Mouse (Mus musculus): ENCODE data around the gene Pdpk1. TPM values are rescaled to one million over a fixed set of nuclear protein-coding genes. Genes with fewer than 3 reads are reported as not detected.

Pdpk1 gene
- polyA plus RNA-seq, 1 experiment from 2014 or later: 32.9 TPM

DNA sequence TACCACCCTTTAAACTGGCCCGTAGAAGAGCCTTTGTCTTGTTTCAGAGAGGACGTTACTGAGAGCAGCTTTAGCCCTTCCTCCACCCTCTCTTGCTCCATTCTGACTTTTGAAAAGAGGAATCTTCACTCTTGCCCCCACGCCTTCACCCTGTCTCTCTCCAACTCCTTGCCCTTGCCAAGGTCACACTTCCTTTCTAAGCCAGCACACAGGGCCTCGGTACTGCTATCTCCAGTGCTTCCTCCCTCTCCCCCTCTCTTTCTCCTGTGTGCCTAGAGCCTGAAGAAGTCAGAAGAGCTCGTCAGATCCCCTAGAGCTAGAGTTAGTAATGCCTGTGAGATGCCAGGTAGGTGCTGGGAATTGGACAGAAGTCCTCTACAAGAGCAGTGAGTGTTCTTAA is 20.0 kb upstream of the Pdpk1 start:
- 81% methylated on average over 5 of the region's 5 CpGs for WGBS
- no peaks in the 10 kb centered on the region for H3K9me3 ChIP-seq
- H3K36me3 ChIP-seq: peaks cover 18% of the 10 kb centered on the region
- H3K4me1 ChIP-seq (replicated peaks): peaks cover 23% of the 10 kb centered on the region
- no peak overlapping the region for H3K4me3 ChIP-seq
- H3K27ac ChIP-seq: no peak overlapping the region
- H3K27me3 ChIP-seq (ENCODE audit: insufficient read depth, poor library complexity, severe bottlenecking): no peaks in the 10 kb centered on the region
- DNase-seq (ENCODE audit: low spot score): no peak

GRCm38 (mm10) chr17:24170125-24170524 is 19.4 kb upstream of the Pdpk1 start:
- Histone ChIP-seq H3K9me3 (no peaks in the 10 kb centered on the region), H3K27me3 (ENCODE audit: insufficient read depth, poor library complexity, severe bottlenecking) (no peaks in the 10 kb centered on the region), H3K4me1 (replicated peaks) (peaks cover 23% of the 10 kb centered on the region), H3K36me3 (peaks cover 24% of the 10 kb centered on the region), H3K27ac (peak overlapping the region; percentile 100), H3K4me3 (peak overlapping the region; percentile 96)
- DNase-seq (ENCODE audit: low spot score): no peak
- 65% methylated on average over 3 of the region's 3 CpGs for WGBS

- peaks cover 27% of the 10 kb centered on the region for H3K4me1 ChIP-seq (replicated peaks)
- peak; percentile 96 for DNase-seq (ENCODE audit: low spot score)
- peaks cover 31% of the 10 kb centered on the region for H3K36me3 ChIP-seq
- H3K27ac ChIP-seq: peak within 1 kb of the TSS; percentile 100
- no peaks in the 10 kb centered on the region for H3K9me3 ChIP-seq
- peak within 1 kb of the TSS; percentile 96 for H3K4me3 ChIP-seq
- WGBS: 1% methylated on average over 58 of the region's 58 CpGs
- H3K27me3 ChIP-seq (ENCODE audit: insufficient read depth, poor library complexity, severe bottlenecking): no peaks in the 10 kb centered on the region
Measured at GRCm38 (mm10) chr17:24169317-24170065, 18.8 kb upstream of the Pdpk1 start, which contains the start of gene Atp6v0c. Gene Atp6v0c (minus strand): TSS chr17:24169702.

DNA sequence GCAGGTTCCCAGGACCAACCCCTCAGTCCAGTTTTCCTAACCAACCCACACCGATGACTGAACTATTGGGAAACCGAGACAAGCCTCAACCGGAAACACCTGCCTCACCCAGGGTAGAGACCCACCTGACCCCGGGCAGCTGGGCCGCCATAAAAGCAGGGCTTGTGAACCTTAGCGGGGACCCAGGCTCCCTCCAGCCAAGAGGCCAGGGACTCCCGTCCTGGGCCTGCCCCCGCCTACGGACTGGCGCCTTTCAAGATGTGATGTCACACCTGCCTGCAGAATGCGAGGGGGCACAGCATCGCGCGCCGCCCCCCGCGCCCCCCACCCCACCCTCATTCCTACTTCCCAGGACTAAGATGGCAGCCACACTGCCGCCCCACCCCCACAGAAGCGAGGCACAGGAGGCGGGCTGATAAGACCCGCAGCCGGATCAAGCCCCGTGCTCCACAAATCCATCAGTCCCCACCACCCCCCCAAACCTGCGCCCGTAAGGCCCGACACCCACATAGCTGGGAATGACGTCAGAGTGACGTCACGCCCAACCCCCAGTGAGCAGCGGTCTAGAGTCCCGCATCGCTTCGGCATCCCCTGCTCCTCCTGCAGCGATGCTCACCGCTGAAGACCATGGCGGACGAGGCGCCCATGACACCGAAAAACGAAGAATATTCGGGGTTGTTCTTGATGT is 18.0 kb upstream of the Pdpk1 start:
- WGBS: under 1% methylated on average over 41 of the region's 41 CpGs
- Histone ChIP-seq H3K27me3 (ENCODE audit: insufficient read depth, poor library complexity, severe bottlenecking) (no peaks in the 10 kb centered on the region), H3K36me3 (peaks cover 33% of the 10 kb centered on the region)

GRCm38 (mm10) chr17:24167891-24168505 is 17.3 kb upstream of the Pdpk1 start:
- no peaks in the 10 kb centered on the region for H3K9me3 ChIP-seq

More for the DNA sequence above, 18.0 kb upstream of the Pdpk1 start:
- H3K4me3 ChIP-seq: peak overlapping the region; percentile 96
- H3K4me1 ChIP-seq (replicated peaks): peaks cover 27% of the 10 kb centered on the region
- H3K9me3 ChIP-seq: no peaks in the 10 kb centered on the region
- peak; percentile 74 for DNase-seq (ENCODE audit: low spot score)
- H3K27ac ChIP-seq: peak overlapping the region; percentile 100

DNA sequence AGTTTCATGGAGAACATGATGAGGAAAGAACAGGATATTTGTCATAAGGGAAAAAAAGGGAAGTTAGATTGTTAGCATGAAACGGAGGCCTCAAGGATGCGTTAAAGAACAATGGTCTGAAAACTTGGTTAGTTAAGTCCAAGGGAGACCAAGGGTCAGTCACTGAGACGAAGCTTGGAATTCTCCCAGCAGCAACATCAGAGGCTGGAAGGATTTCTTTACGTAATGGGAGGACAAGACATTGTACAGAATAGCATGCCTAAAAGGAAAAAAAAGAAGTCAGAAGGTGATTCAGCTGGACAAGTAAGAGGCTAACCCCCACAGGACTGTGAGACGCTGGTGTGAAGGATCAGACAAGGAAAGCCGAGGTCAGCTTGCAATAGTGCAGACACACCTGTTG is 16.4 kb upstream of the Pdpk1 start:
- 92% methylated on average over 6 of the region's 6 CpGs for WGBS
- Histone ChIP-seq H3K27me3 (ENCODE audit: insufficient read depth, poor library complexity, severe bottlenecking) (no peaks in the 10 kb centered on the region), H3K9me3 (no peaks in the 10 kb centered on the region), H3K4me3 (peak overlapping the region; percentile 96; the same call in 1 of the 2 replicates), H3K36me3 (peaks cover 33% of the 10 kb centered on the region), H3K4me1 (replicated peaks) (peaks cover 39% of the 10 kb centered on the region), H3K27ac (no peak overlapping the region)
- no peak for DNase-seq (ENCODE audit: low spot score)

More at GRCm38 (mm10) chr17:24167891-24168505, 17.3 kb upstream of the Pdpk1 start:
- H3K4me3 ChIP-seq: peak overlapping the region; percentile 96
- H3K27me3 ChIP-seq (ENCODE audit: insufficient read depth, poor library complexity, severe bottlenecking): no peaks in the 10 kb centered on the region
- peak overlapping the region; percentile 100 for H3K27ac ChIP-seq
- 65% methylated on average over 7 of the region's 7 CpGs for WGBS
- peaks cover 31% of the 10 kb centered on the region for H3K4me1 ChIP-seq (replicated peaks)
- peaks cover 33% of the 10 kb centered on the region for H3K36me3 ChIP-seq
- DNase-seq (ENCODE audit: low spot score): no peak

GRCm38 (mm10) chr17:24164566-24165259 is 14.0 kb upstream of the Pdpk1 start:
- WGBS: 83% methylated on average over 11 of the region's 11 CpGs
- H3K4me3 ChIP-seq: peak overlapping the region; percentile 7; the same call in 1 of the 2 replicates
- no peaks in the 10 kb centered on the region for H3K9me3 ChIP-seq
- H3K36me3 ChIP-seq: peaks cover 33% of the 10 kb centered on the region
- no peaks in the 10 kb centered on the region for H3K27me3 ChIP-seq (ENCODE audit: insufficient read depth, poor library complexity, severe bottlenecking)
- no peak for DNase-seq (ENCODE audit: low spot score)
- H3K27ac ChIP-seq: no peak overlapping the region
- peaks cover 33% of the 10 kb centered on the region for H3K4me1 ChIP-seq (replicated peaks)

DNA sequence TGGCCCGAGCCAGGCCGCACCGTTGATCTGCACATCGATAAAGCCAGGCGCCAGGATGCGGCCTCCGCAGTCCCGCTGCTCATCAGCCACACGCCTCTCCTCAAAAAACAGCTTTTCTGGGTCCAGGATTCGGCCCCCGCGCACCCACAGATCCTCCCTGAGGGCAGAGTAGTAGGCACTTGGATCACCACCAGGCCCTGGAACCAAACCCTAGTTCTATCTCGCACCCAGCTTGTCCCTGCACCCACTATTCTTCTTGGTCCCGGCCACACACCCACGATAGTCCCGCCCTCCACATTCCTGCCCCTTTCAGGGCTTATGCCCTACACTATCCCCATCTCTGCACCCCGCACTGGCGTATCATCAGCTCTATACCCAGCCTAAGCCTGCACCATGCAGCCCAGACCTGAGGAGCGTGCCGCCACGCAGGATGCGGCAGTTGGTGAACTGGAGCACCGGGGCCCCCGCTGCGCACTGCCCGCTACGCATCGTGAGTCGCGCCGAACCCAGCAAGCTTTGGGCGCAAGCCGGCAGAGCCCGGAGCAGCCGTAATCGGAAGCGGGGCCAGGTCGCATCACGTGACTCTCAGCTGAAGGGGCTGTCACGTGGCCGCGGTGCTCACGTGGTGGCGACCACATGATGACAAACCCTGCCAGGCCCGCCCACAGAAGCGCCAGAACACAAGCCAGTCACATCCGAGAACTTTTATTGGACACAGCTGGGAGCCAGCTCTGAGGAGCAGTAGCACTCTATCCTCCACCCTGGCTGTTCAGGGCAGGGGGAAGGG is 12.6 kb upstream of the Pdpk1 start, which contains the start of gene Amdhd2:
Amdhd2 (minus strand) TSS at position 591 of the 787 bp plus-strand sequence.
- 2% methylated on average over 47 of the region's 47 CpGs for WGBS
- peaks cover 31% of the 10 kb centered on the region for H3K4me1 ChIP-seq (replicated peaks)
- H3K4me3 ChIP-seq: peak within 1 kb of the TSS; percentile 92
- peak; percentile 98 for DNase-seq (ENCODE audit: low spot score)
- H3K27ac ChIP-seq: peak within 1 kb of the TSS; percentile 90
- peaks cover 34% of the 10 kb centered on the region for H3K36me3 ChIP-seq
- no peaks in the 10 kb centered on the region for H3K27me3 ChIP-seq (ENCODE audit: insufficient read depth, poor library complexity, severe bottlenecking)
- H3K9me3 ChIP-seq: no peaks in the 10 kb centered on the region

DNA sequence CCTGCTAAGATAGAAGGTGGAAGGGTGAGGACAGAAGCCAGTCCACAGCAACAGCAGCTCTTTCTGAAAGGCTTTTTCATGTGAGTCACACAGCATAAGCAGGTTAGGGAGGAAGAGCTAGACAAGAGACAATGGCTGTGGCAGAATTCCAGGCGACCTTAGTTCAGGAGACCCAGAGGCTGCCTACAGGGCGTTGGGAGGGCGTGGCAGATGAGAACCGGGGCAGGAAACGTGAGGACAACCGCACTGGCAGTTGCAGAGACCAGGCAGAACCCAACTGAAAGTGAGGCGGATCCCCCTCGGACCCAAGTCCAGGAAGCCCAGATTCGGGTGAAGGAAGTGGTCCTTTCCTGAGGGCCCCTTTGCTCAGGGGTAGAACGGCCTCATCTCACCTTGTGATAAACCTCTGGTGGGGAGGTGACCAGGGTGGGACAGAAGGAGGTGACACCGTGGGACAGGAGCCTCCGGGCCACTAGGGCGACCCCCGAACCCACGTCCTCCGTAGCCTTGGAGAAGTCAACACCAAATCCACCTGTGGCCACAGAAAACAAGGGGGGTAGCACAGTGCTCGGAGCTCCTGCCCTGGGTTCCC is 12.0 kb upstream of the Pdpk1 start:
- Histone ChIP-seq H3K9me3 (no peaks in the 10 kb centered on the region), H3K36me3 (peaks cover 38% of the 10 kb centered on the region), H3K27me3 (ENCODE audit: insufficient read depth, poor library complexity, severe bottlenecking) (no peaks in the 10 kb centered on the region), H3K4me1 (replicated peaks) (peaks cover 24% of the 10 kb centered on the region), H3K27ac (peak overlapping the region; percentile 90), H3K4me3 (peak overlapping the region; percentile 92)
- DNase-seq (ENCODE audit: low spot score): no peak
- 28% methylated on average over 17 of the region's 17 CpGs for WGBS

- Histone ChIP-seq H3K4me3 (0 out of 2 replicates have a peak overlapping the region, but pooled peaks have one; percentile 2), H3K27ac (no peak overlapping the region), H3K4me1 (replicated peaks) (peaks cover 16% of the 10 kb centered on the region), H3K27me3 (ENCODE audit: insufficient read depth, poor library complexity, severe bottlenecking) (no peaks in the 10 kb centered on the region), H3K9me3 (no peaks in the 10 kb centered on the region), H3K36me3 (peaks cover 37% of the 10 kb centered on the region)
- no peak for DNase-seq (ENCODE audit: low spot score)
- 85% methylated on average over 5 of the region's 5 CpGs for WGBS
Measured at GRCm38 (mm10) chr17:24161466-24161865, 10.7 kb upstream of the Pdpk1 start.

- DNase-seq (ENCODE audit: low spot score): no peak
- peaks cover 32% of the 10 kb centered on the region for H3K36me3 ChIP-seq
- no peaks in the 10 kb centered on the region for H3K27me3 ChIP-seq (ENCODE audit: insufficient read depth, poor library complexity, severe bottlenecking)
- 86% methylated on average over 4 of the region's 4 CpGs for WGBS
- H3K4me1 ChIP-seq (replicated peaks): peaks cover 6% of the 10 kb centered on the region
- no peaks in the 10 kb centered on the region for H3K9me3 ChIP-seq
- no peak overlapping the region for H3K4me3 ChIP-seq
- H3K27ac ChIP-seq: no peak overlapping the region
Measured at GRCm38 (mm10) chr17:24157526-24157925, 6.8 kb upstream of the Pdpk1 start.

Data from hindbrain, embryonic 10.5 days (tissue).